Mouse (Mus musculus): ENCODE data around the gene Pet100. TPM values are rescaled to one million over a fixed set of nuclear protein-coding genes. Genes with fewer than 3 reads are reported as not detected.

Pet100 gene
- polyA plus RNA-seq, 1 experiment from 2014 or later: 151 TPM

DNA sequence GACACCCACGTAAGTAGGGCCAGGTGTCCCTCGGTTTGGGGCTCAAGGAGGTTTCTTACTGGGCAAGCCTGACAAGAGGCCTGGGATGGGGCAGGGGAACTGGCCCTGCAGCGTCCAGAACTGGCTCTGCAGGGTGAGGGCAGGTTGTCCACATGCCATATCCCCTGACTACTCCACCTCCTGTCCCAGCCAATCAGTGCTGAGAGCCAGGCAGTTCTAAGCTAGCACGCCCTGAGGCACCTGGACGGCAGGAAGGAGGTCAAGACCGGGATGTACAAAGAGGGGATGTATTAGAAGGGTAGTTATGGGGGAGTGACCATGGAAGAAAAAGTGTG lies 11.6 kb upstream of the Pet100 start:
- Histone ChIP-seq H3K4me1 (replicated peaks; ENCODE audit: insufficient read depth, low read length) (no peaks in the 10 kb centered on the region), H3K36me3 (ENCODE audit: insufficient read depth, low read length) (peaks cover 52% of the 10 kb centered on the region), H3K4me2 (ENCODE audit: low read length) (no peak overlapping the region), H3K9ac (ENCODE audit: low read depth, low read length) (no peak overlapping the region), H3K27ac (peak overlapping the region; percentile 65), H3K27me3 (ENCODE audit: insufficient read depth, low read length) (no peaks in the 10 kb centered on the region), H3K4me3 (replicated peaks; ENCODE audit: low read depth, low read length) (no peak overlapping the region), H3K9me3 (replicated peaks; ENCODE audit: low read length) (no peaks in the 10 kb centered on the region)
- peak; percentile 22 for DNase-seq (ENCODE audit: low spot score)
- TF ChIP-seq CTCF (IDR thresholded peaks at IDR 0.05; ENCODE audit: low read depth): no peak
- WGBS: 79% methylated on average over 6 of the region's 6 CpGs
- ATAC-seq (replicated peaks; ENCODE audit: low FRiP score, low read depth): peak; percentile 60

DNA sequence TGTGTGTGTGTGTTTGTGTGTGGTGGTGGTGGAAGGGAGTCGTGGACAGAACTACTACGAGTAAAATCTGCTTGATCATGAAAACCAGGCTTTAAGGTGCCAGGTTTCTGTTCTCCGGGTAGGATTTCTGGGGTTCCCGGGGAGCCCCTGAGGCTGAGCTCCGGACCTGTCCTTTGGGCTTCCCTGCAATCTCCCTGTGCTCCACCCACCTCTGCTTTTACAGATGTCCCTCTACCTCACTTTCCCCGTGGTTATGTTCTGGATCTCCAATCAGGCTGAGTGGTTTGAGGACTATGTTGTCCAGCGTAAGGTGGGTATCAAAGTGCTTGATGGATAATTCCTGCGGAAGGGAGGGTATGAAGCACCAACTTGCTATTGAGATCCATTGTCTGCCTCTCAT lies 771 bp downstream of the Pet100 start:
- 66% methylated on average over 8 of the region's 8 CpGs for WGBS
- peak overlapping the region; percentile 83 for H3K4me2 ChIP-seq (ENCODE audit: low read length)
- no peaks in the 10 kb centered on the region for H3K27me3 ChIP-seq (ENCODE audit: insufficient read depth, low read length)
- H3K9me3 ChIP-seq (replicated peaks; ENCODE audit: low read length): no peaks in the 10 kb centered on the region
- H3K9ac ChIP-seq (ENCODE audit: low read depth, low read length): no peak overlapping the region
- DNase-seq (ENCODE audit: low spot score): no peak
- peaks cover 9% of the 10 kb centered on the region for H3K36me3 ChIP-seq (ENCODE audit: insufficient read depth, low read length)
- H3K4me3 ChIP-seq (replicated peaks; ENCODE audit: low read depth, low read length): peak overlapping the region; percentile 83
- ATAC-seq (replicated peaks; ENCODE audit: low FRiP score, low read depth): no peak
- H3K4me1 ChIP-seq (replicated peaks; ENCODE audit: insufficient read depth, low read length): peaks cover 8% of the 10 kb centered on the region
- TF ChIP-seq CTCF (IDR thresholded peaks at IDR 0.05; ENCODE audit: low read depth): no peak
- no peak overlapping the region for H3K27ac ChIP-seq

DNA sequence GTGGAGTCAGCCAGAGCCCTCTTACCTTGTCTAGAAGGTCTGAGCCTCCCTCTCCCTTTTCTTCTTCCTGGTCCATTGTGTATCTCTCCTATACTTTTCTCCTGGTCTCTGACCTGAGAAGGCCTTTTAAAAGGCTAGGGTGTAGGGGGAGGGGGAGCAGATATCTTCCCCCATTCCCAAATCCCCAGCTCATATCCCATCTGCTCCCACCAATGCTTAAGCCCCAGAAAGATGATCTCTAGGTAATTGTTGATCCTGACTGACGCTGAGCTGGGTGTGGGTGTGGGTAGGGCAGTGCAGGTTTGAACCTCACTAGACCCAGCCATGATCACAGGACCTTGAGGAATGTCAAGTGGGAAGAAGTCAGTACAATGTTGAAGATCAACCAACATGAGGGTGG lies 4.1 kb downstream of the Pet100 start, which contains the start of gene Pcp2:
Gene Pcp2, minus strand, starts transcription at position 101 of the 400 bp plus-strand sequence.
- TF ChIP-seq CTCF (IDR thresholded peaks at IDR 0.05; ENCODE audit: low read depth): no peak
- H3K4me2 ChIP-seq (ENCODE audit: low read length): no peak within 1 kb of the TSS
- 52% methylated on average over 1 of the region's 1 CpGs for WGBS
- no peak within 1 kb of the TSS for H3K4me3 ChIP-seq (replicated peaks; ENCODE audit: low read depth, low read length)
- ATAC-seq (replicated peaks; ENCODE audit: low FRiP score, low read depth) (no peak), DNase-seq (ENCODE audit: low spot score) (no peak)
- H3K9ac ChIP-seq (ENCODE audit: low read depth, low read length): no peak within 1 kb of the TSS
- H3K27ac ChIP-seq: no peak within 1 kb of the TSS
- H3K9me3 ChIP-seq (replicated peaks; ENCODE audit: low read length): no peaks in the 10 kb centered on the region
- H3K36me3 ChIP-seq (ENCODE audit: insufficient read depth, low read length): no peaks in the 10 kb centered on the region
- peaks cover under 1% of the 10 kb centered on the region for H3K4me1 ChIP-seq (replicated peaks; ENCODE audit: insufficient read depth, low read length)
- 0 out of 2 replicates have a peak, but pooled peaks cover 3% of the 10 kb centered on the region for H3K27me3 ChIP-seq (ENCODE audit: insufficient read depth, low read length)

DNA sequence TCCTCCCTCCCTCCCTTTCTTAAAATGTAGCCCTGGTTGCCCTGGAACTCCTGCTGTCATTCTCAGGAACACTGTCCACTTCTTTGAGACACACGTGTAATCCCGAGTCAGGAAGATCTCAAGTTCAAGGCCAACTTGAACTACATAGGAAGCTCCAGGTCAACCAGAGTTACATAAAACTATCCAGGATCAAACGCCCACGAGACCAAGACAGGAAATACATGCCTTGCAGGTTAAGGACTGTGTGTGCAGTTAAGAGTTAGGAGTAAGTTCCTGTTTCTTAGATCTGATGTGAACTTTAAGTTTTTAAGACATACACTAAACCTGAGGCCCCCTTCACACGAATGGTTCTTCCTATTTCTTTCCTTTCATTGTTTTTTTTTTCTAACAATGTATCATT lies 5.6 kb downstream of the Pet100 start:
- no peaks in the 10 kb centered on the region for H3K4me1 ChIP-seq (replicated peaks; ENCODE audit: insufficient read depth, low read length)
- no peak overlapping the region for H3K4me3 ChIP-seq (replicated peaks; ENCODE audit: low read depth, low read length)
- H3K4me2 ChIP-seq (ENCODE audit: low read length): no peak overlapping the region
- DNase-seq (ENCODE audit: low spot score): no peak
- no peak for TF ChIP-seq CTCF (IDR thresholded peaks at IDR 0.05; ENCODE audit: low read depth)
- H3K27me3 ChIP-seq (ENCODE audit: insufficient read depth, low read length): 0 out of 2 replicates have a peak, but pooled peaks cover 3% of the 10 kb centered on the region
- no peaks in the 10 kb centered on the region for H3K9me3 ChIP-seq (replicated peaks; ENCODE audit: low read length)
- no peak for ATAC-seq (replicated peaks; ENCODE audit: low FRiP score, low read depth)
- no peaks in the 10 kb centered on the region for H3K36me3 ChIP-seq (ENCODE audit: insufficient read depth, low read length)
- H3K9ac ChIP-seq (ENCODE audit: low read depth, low read length): no peak overlapping the region
- no peak overlapping the region for H3K27ac ChIP-seq
- 55% methylated on average over 5 of the region's 5 CpGs for WGBS

DNA sequence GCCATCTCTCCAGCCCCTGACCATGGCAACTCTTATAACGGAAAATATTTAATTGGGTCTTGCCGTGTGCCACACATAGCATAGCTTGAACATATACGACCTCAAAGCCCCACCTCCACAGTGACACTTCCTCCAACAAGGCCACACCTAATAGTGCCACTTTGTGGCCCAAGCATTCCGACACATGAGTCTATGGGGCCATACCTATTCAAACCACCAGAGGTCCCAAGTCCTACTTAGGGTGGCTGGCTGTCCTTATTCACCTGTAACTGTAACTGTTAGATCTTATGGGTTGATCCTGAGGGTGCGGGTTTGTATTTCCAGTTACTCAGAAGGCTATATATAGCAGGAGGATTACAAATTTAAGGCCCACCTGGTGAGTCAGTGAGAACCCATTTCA lies 6.7 kb downstream of the Pet100 start:
- Histone ChIP-seq H3K27ac (no peak overlapping the region), H3K9me3 (replicated peaks; ENCODE audit: low read length) (no peaks in the 10 kb centered on the region), H3K4me3 (replicated peaks; ENCODE audit: low read depth, low read length) (no peak overlapping the region), H3K4me1 (replicated peaks; ENCODE audit: insufficient read depth, low read length) (no peaks in the 10 kb centered on the region), H3K36me3 (ENCODE audit: insufficient read depth, low read length) (no peaks in the 10 kb centered on the region), H3K9ac (ENCODE audit: low read depth, low read length) (no peak overlapping the region), H3K4me2 (ENCODE audit: low read length) (no peak overlapping the region), H3K27me3 (ENCODE audit: insufficient read depth, low read length) (0 out of 2 replicates have a peak, but pooled peaks cover 3% of the 10 kb centered on the region)
- peak; percentile 74 for TF ChIP-seq CTCF (IDR thresholded peaks at IDR 0.05; ENCODE audit: low read depth)
- WGBS: 26% methylated on average over 5 of the region's 5 CpGs
- ATAC-seq (replicated peaks; ENCODE audit: low FRiP score, low read depth) (0 out of 2 replicates have a peak, but pooled peaks have one; percentile 37), DNase-seq (ENCODE audit: low spot score) (peak; percentile 59)

DNA sequence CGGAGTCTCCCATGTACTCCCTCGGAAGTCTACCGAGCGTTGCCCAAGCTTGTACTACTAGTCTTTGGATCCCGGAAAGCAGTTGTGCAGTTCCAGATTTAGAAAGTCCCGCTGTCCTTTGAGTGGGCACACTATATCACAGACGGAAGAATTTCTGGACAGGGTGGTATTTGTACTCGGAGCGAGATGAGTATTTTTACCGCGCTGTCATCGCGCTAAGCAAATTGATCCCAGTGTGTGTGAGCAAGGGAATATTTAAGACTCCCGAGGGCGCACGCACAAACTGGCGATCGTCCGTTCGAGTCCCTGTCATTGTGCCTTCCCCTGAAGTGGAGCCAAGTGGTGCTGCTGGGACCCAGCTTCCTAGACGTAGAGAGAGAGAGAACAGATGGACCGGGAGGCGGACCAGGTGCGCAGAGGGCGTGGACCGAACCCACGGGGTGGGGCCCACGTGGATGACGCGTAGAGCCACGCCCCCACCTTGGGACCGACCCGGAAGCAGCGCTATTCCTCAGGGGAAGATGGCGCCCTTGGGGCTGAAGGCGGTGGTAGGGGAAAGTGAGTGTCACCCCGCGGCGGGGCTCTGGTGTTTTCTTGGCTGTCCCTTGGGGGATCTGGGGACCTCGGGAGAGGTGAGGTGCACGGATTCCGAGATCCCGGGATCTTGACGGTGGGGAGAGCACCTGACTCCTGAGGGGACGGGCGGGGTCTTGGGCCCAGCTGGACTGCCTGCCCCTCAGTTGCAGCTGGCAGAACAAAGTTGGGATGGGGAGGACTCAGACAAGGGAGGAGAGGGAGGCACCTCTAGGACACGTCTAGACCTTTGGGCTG lies 9.5 kb downstream of the Pet100 start, which contains the start of gene Stxbp2:
Gene Stxbp2, plus strand, starts transcription at position 309 of the 831 bp plus-strand sequence.
- 0 out of 2 replicates have a peak, but pooled peaks cover 3% of the 10 kb centered on the region for H3K36me3 ChIP-seq (ENCODE audit: insufficient read depth, low read length)
- peak within 1 kb of the TSS; percentile 8; the same call in 1 of the 2 replicates for H3K27ac ChIP-seq
- TF ChIP-seq CTCF (IDR thresholded peaks at IDR 0.05; ENCODE audit: low read depth): 0 out of 2 replicates have a peak, but pooled peaks have one; percentile 6
- ATAC-seq (replicated peaks; ENCODE audit: low FRiP score, low read depth) (peak; percentile 94), DNase-seq (ENCODE audit: low spot score) (peak; percentile 77)
- peak within 1 kb of the TSS; percentile 71 for H3K9ac ChIP-seq (ENCODE audit: low read depth, low read length)
- H3K4me1 ChIP-seq (replicated peaks; ENCODE audit: insufficient read depth, low read length): no peaks in the 10 kb centered on the region
- peak within 1 kb of the TSS; percentile 74 for H3K4me2 ChIP-seq (ENCODE audit: low read length)
- peak within 1 kb of the TSS; percentile 63 for H3K4me3 ChIP-seq (replicated peaks; ENCODE audit: low read depth, low read length)
- 0 out of 2 replicates have a peak, but pooled peaks cover 3% of the 10 kb centered on the region for H3K27me3 ChIP-seq (ENCODE audit: insufficient read depth, low read length)
- WGBS: 6% methylated on average over 47 of the region's 47 CpGs
- no peaks in the 10 kb centered on the region for H3K9me3 ChIP-seq (replicated peaks; ENCODE audit: low read length)
